Mouse (Mus musculus) adrenal gland, adult 18-20 months (tissue): ENCODE results near the gene Arfgap1. TPM values are rescaled to one million over a fixed set of nuclear protein-coding genes. Genes with fewer than 3 reads are reported as not detected.

ENCODE experiments used
- DNase-seq, 2 experiments: peaks; one replicate each; pipeline ENCODE4 v3.0.0; 2021 to 2022; ENCODE audit warnings: low spot score in 2 of 2
- long read RNA-seq, 2 experiments: library from polyadenylated mRNA; stranded (forward); transcript quantifications; one replicate each; pipeline ENCODE4 v2.0.0; 2021
- total RNA-seq, 2 experiments: library from RNA; stranded (reverse); gene quantifications; 1 replicate in 1 of 2; 2 replicates in 1 of 2; pipeline ENCODE4 v1.2.3; 2021

Gene Arfgap1
- 10 to 100 TPM; 48.1 to 53.3 TPM for total RNA-seq
- long read RNA-seq, experiment 1, transcript Arfgap1-201 (14 exons, 2,714 nt) = major isoform, 46 of 99 reads
- long read RNA-seq, experiment 1, partial matches to known transcripts = 3 of 99 reads
- long read RNA-seq, experiment 1, other reads (novel, unspliced or antisense) = 50 of 99 reads
- long read RNA-seq, experiment 2, transcript Arfgap1-201 (14 exons, 2,714 nt) = major isoform, 101 of 191 reads
- long read RNA-seq, experiment 2, partial matches to known transcripts = 9 of 191 reads
- long read RNA-seq, experiment 2, other reads (novel, unspliced or antisense) = 77 of 191 reads

- DNase-seq = peak; percentile 89 to 91
Measured at GRCm38 (mm10) chr2:180967010-180967763, at the start of gene Arfgap1. Gene Arfgap1 (plus strand): TSS chr2:180967225.

- peak in 1 of 2 experiments; percentile 50 for DNase-seq
Measured at GRCm38 (mm10) chr2:180919913-180920809, 46.9 kb upstream of the Arfgap1 start.

- DNase-seq = peak; percentile 98 to 99
Measured at GRCm38 (mm10) chr2:180920810-180921400, 46.1 kb upstream of the Arfgap1 start, which contains the start of gene Ythdf1. Gene Ythdf1 (minus strand): TSS chr2:180920949.

- DNase-seq = no peak
Measured at GRCm38 (mm10) chr2:180922739-180923138, 44.3 kb upstream of the Arfgap1 start.

GRCm38 (mm10) chr2:180925176-180925575 is 41.8 kb upstream of the Arfgap1 start:
- DNase-seq = peak; percentile 73 to 76

GRCm38 (mm10) chr2:180928723-180929122 is 38.3 kb upstream of the Arfgap1 start, which contains the start of gene Birc7:
Gene Birc7 (plus strand): TSS chr2:180929023.
- DNase-seq = no peak

- DNase-seq = no peak
Measured at GRCm38 (mm10) chr2:180932418-180932817, 34.6 kb upstream of the Arfgap1 start.

GRCm38 (mm10) chr2:180940187-180940586 is 26.8 kb upstream of the Arfgap1 start:
- no peak for DNase-seq

- no peak for DNase-seq
Measured at GRCm38 (mm10) chr2:180941869-180942268, 25.2 kb upstream of the Arfgap1 start.

GRCm38 (mm10) chr2:180949947-180950346 is 17.1 kb upstream of the Arfgap1 start:
- DNase-seq = no peak

- no peak for DNase-seq
Measured at GRCm38 (mm10) chr2:180952731-180953171, 14.3 kb upstream of the Arfgap1 start.

- DNase-seq = no peak
Measured at GRCm38 (mm10) chr2:180953638-180954037, 13.4 kb upstream of the Arfgap1 start.

GRCm38 (mm10) chr2:180954061-180955047 is 12.7 kb upstream of the Arfgap1 start, which contains the start of gene Nkain4:
Gene Nkain4 (minus strand): TSS chr2:180954699.
- DNase-seq = peak in 1 of 2 experiments; percentile 27

- no peak for DNase-seq
Measured at GRCm38 (mm10) chr2:180959605-180960004, 7.4 kb upstream of the Arfgap1 start.

GRCm38 (mm10) chr2:180960187-180960586 is 6.8 kb upstream of the Arfgap1 start:
- DNase-seq = no peak

GRCm38 (mm10) chr2:180962616-180963308 is 4.3 kb upstream of the Arfgap1 start:
- no peak for DNase-seq

GRCm38 (mm10) chr2:180963956-180964355 is 3.1 kb upstream of the Arfgap1 start:
- DNase-seq = peak; percentile 67 to 78

GRCm38 (mm10) chr2:180966092-180966882 is 738 bp upstream of the Arfgap1 start:
- DNase-seq = no peak
